Comparison of ENCODE assay signal across 21 mouse cellular contexts in genomic region chr1:178910951-178911350, GRCm38 (mm10).
DNase-seq lines count a peak whose midpoint lies in the region; ATAC-seq and TF ChIP-seq lines count a peak whose summit lies in the region.
"Had no signal": no experiment of that assay in that cellular context is flagged by ENCODE, and none has a peak within 500 bp of the region (broad histone marks: within the 10 kb centered on the region; RNA-seq: fewer than 3 reads in every experiment).

No protein-coding gene starts in this region.

- DNase-seq in NIH3T3 (ENCODE audit: low read depth) = peak; percentile 8
- no peak for DNase-seq in T-cell, adult 2 months (ENCODE audit: low spot score)
- DNase-seq in forebrain, embryonic 14.5 days (ENCODE audit: low spot score) = no peak
- DNase-seq in spleen, postnatal 4 days (ENCODE audit: low spot score in 2 of 2) = no peak
- DNase-seq: adrenal gland, postnatal 25 days; cerebellum, postnatal 36 days; heart, adult 18-20 months; liver, embryonic 13.5 days; lung, postnatal 10 days; thymus, postnatal 14 days had no signal

- TF ChIP-seq CTCF in embryonic fibroblast, embryonic 13.5 days (IDR thresholded peaks at IDR 0.05; ENCODE audit: borderline replicate concordance, insufficient read depth, low read length) = no peak

- WGBS in hindbrain, embryonic 16.5 days = 38% methylated on average over 14 of the region's 14 CpGs
- WGBS in hindbrain, embryonic 12.5 days = 59% methylated on average over 14 of the region's 14 CpGs
- WGBS in midbrain, embryonic 16.5 days = 42% methylated on average over 14 of the region's 14 CpGs
- 76% methylated on average over 14 of the region's 14 CpGs for WGBS in forebrain, embryonic 14.5 days

- H3K9me3 ChIP-seq in hindbrain, embryonic 16.5 days (ENCODE audit: control insufficient read depth, low read length) = no peaks in the 10 kb centered on the region
- H3K9me3 ChIP-seq in hindbrain, embryonic 12.5 days (replicated peaks) = no peaks in the 10 kb centered on the region
- H3K9me3 ChIP-seq in midbrain, embryonic 16.5 days (replicated peaks; ENCODE audit: control insufficient read depth, low read length, poor library complexity, severe bottlenecking) = no peaks in the 10 kb centered on the region
- no peaks in the 10 kb centered on the region for H3K9me3 ChIP-seq in forebrain, embryonic 14.5 days (replicated peaks; ENCODE audit: control insufficient read depth, low read length)
- H3K9me3 ChIP-seq: embryonic facial prominence, embryonic 12.5 days; forebrain, embryonic 12.5 days; liver, embryonic 13.5 days; midbrain, embryonic 12.5 days had no signal

- H3K4me3 ChIP-seq in hindbrain, embryonic 16.5 days (ENCODE audit: low read length) = no peak overlapping the region
- H3K4me3 ChIP-seq in hindbrain, embryonic 12.5 days = no peak overlapping the region
- H3K4me3 ChIP-seq in embryonic fibroblast, embryonic 13.5 days (ENCODE audit: insufficient read depth, low read length) = no peak overlapping the region
- no peak overlapping the region for H3K4me3 ChIP-seq in midbrain, embryonic 16.5 days (ENCODE audit: low read depth, low read length)
- H3K4me3 ChIP-seq in forebrain, embryonic 14.5 days (ENCODE audit: low read depth, low read length) = no peak overlapping the region
- H3K4me3 ChIP-seq: embryonic facial prominence, embryonic 12.5 days; forebrain, embryonic 12.5 days; layer of hippocampus, adult 2 months; liver, embryonic 13.5 days; midbrain, embryonic 12.5 days had no signal

- peak; percentile 41 for ATAC-seq in hindbrain, embryonic 16.5 days
- ATAC-seq in hindbrain, embryonic 12.5 days (ENCODE audit: low FRiP score) = no peak
- ATAC-seq in midbrain, embryonic 16.5 days = no peak
- no peak for ATAC-seq in forebrain, embryonic 14.5 days
- ATAC-seq: activated CD4-positive, CD25-positive, alpha-beta regulatory T cell, adult 4 months; CD4-positive, CD25-positive, alpha-beta regulatory T cell, adult 4 months had no signal

- TF ChIP-seq POLR2A in embryonic fibroblast, embryonic 13.5 days (IDR thresholded peaks at IDR 0.05; ENCODE audit: low read depth, low read length) = no peak

- no peaks in the 10 kb centered on the region for H3K27me3 ChIP-seq in hindbrain, embryonic 16.5 days (replicated peaks; ENCODE audit: control insufficient read depth, insufficient read depth, low read length)
- peaks cover 1% of the 10 kb centered on the region; the same call in 1 of the 2 replicates for H3K27me3 ChIP-seq in hindbrain, embryonic 12.5 days
- no peaks in the 10 kb centered on the region for H3K27me3 ChIP-seq in midbrain, embryonic 16.5 days (ENCODE audit: control insufficient read depth, insufficient read depth, low read depth, low read length)
- no peaks in the 10 kb centered on the region for H3K27me3 ChIP-seq in forebrain, embryonic 14.5 days (replicated peaks; ENCODE audit: control insufficient read depth, insufficient read depth, low read length)
- H3K27me3 ChIP-seq: embryonic facial prominence, embryonic 12.5 days; liver, embryonic 13.5 days had no signal

- no peaks in the 10 kb centered on the region for H3K36me3 ChIP-seq in hindbrain, embryonic 16.5 days (ENCODE audit: control insufficient read depth, insufficient read depth, low read length)
- 0 out of 2 replicates have a peak, but pooled peaks cover under 1% of the 10 kb centered on the region for H3K36me3 ChIP-seq in hindbrain, embryonic 12.5 days
- H3K36me3 ChIP-seq in midbrain, embryonic 16.5 days (ENCODE audit: control insufficient read depth, insufficient read depth, low read length) = 0 out of 2 replicates have a peak, but pooled peaks cover 1% of the 10 kb centered on the region
- no peaks in the 10 kb centered on the region for H3K36me3 ChIP-seq in forebrain, embryonic 14.5 days (ENCODE audit: control insufficient read depth, insufficient read depth, low read length)
- H3K36me3 ChIP-seq: forebrain, embryonic 12.5 days; liver, embryonic 13.5 days; midbrain, embryonic 12.5 days had no signal

- H3K4me1 ChIP-seq in hindbrain, embryonic 16.5 days (ENCODE audit: control insufficient read depth, insufficient read depth, low read depth, low read length) = peaks cover 17% of the 10 kb centered on the region
- peaks cover 22% of the 10 kb centered on the region for H3K4me1 ChIP-seq in hindbrain, embryonic 12.5 days
- 0 out of 2 replicates have a peak, but pooled peaks cover 6% of the 10 kb centered on the region for H3K4me1 ChIP-seq in embryonic fibroblast, embryonic 13.5 days (ENCODE audit: control insufficient read depth, insufficient read depth, low read length)
- H3K4me1 ChIP-seq in midbrain, embryonic 16.5 days (ENCODE audit: control insufficient read depth, insufficient read depth, low read length) = peaks cover 14% of the 10 kb centered on the region
- peaks cover 4% of the 10 kb centered on the region; the same call in 1 of the 2 replicates for H3K4me1 ChIP-seq in forebrain, embryonic 14.5 days (ENCODE audit: control insufficient read depth, insufficient read depth, low read length)
- H3K4me1 ChIP-seq: liver, embryonic 13.5 days had no signal

- H3K4me2 ChIP-seq in hindbrain, embryonic 16.5 days (ENCODE audit: low read length) = peak overlapping the region; percentile 9; the same call in 1 of the 2 replicates
- H3K4me2 ChIP-seq in hindbrain, embryonic 12.5 days (replicated peaks) = no peak overlapping the region
- no peak overlapping the region for H3K4me2 ChIP-seq in midbrain, embryonic 16.5 days (ENCODE audit: low read length)
- no peak overlapping the region for H3K4me2 ChIP-seq in forebrain, embryonic 14.5 days (ENCODE audit: low read length)
- H3K4me2 ChIP-seq: embryonic facial prominence, embryonic 12.5 days; forebrain, embryonic 12.5 days; liver, embryonic 13.5 days; midbrain, embryonic 12.5 days had no signal

- 0 out of 2 replicates have a peak overlapping the region, but pooled peaks have one; percentile 20 for H3K27ac ChIP-seq in hindbrain, embryonic 16.5 days (ENCODE audit: low read depth, low read length)
- H3K27ac ChIP-seq in hindbrain, embryonic 12.5 days = no peak overlapping the region
- peak overlapping the region; percentile 36 for H3K27ac ChIP-seq in embryonic fibroblast, embryonic 13.5 days (ENCODE audit: insufficient read depth, low read length)
- peak overlapping the region; percentile 38 for H3K27ac ChIP-seq in midbrain, embryonic 16.5 days (ENCODE audit: low read length)
- H3K27ac ChIP-seq in forebrain, embryonic 14.5 days (ENCODE audit: low read depth, low read length) = no peak overlapping the region
- H3K27ac ChIP-seq: embryonic facial prominence, embryonic 12.5 days; forebrain, embryonic 12.5 days; layer of hippocampus, adult 2 months; liver, embryonic 13.5 days; midbrain, embryonic 12.5 days; stomach, postnatal 0 days had no signal

- H3K9ac ChIP-seq in hindbrain, embryonic 16.5 days (ENCODE audit: low read depth, low read length) = no peak overlapping the region
- H3K9ac ChIP-seq in hindbrain, embryonic 12.5 days = no peak overlapping the region
- H3K9ac ChIP-seq in midbrain, embryonic 16.5 days (ENCODE audit: low read depth, low read length) = no peak overlapping the region
- H3K9ac ChIP-seq in forebrain, embryonic 14.5 days (ENCODE audit: low read length) = no peak overlapping the region
- H3K9ac ChIP-seq: embryonic facial prominence, embryonic 12.5 days; forebrain, embryonic 12.5 days; liver, embryonic 13.5 days; midbrain, embryonic 12.5 days had no signal

Comparison
In these comparisons a context has a peak if more than half of its experiments do, and no peak if none do; other contexts are left out.
1. H3K27ac ChIP-seq: peak in hindbrain, embryonic 16.5 days (single experiment), embryonic fibroblast, embryonic 13.5 days (single experiment) and midbrain, embryonic 16.5 days (single experiment); none in hindbrain, embryonic 12.5 days (single experiment) and forebrain, embryonic 14.5 days (single experiment).